Mouse (Mus musculus) midbrain, embryonic 12.5 days (tissue): Measurements from ENCODE around the gene Ppp1r3c. TPM values are rescaled to one million over a fixed set of nuclear protein-coding genes. Genes with fewer than 3 reads are reported as not detected.

ENCODE experiments used
- ATAC-seq: fragments of 200-750 bp; cut with Nextera tagmentation; 2 replicates; pipeline ENCODE4 v1.8.0; 2017; ENCODE audit warnings: low read depth, moderate TSS enrichment, moderate library complexity; ENCODE audit not compliant: low FRiP score
- H3K27ac ChIP-seq: fragments of 300-500 bp; sonication (generic); replicated peaks from 2 replicates; pipeline ENCODE4 v1.5.1; 2016; ENCODE audit warnings: mild to moderate bottlenecking
- H3K27me3 ChIP-seq: fragments of 300-500 bp; sonication (generic); 2 replicates; pipeline ENCODE4 v1.6.1; 2016; ENCODE audit warnings: mild to moderate bottlenecking
- H3K36me3 ChIP-seq: fragments of 300-500 bp; sonication (generic); 2 replicates; pipeline ENCODE4 v1.6.1; 2016
- H3K4me1 ChIP-seq: fragments of 300-500 bp; sonication (generic); 2 replicates; pipeline ENCODE4 v1.6.1; 2016
- H3K4me2 ChIP-seq: fragments of 300-500 bp; sonication (generic); replicated peaks from 2 replicates; pipeline ENCODE4 v1.6.1; 2016; ENCODE audit warnings: mild to moderate bottlenecking, moderate library complexity
- H3K4me3 ChIP-seq: fragments of 300-500 bp; sonication (generic); 2 replicates; pipeline ENCODE4 v1.5.1; 2016; ENCODE audit warnings: mild to moderate bottlenecking
- H3K9ac ChIP-seq: fragments of 300-500 bp; sonication (generic); replicated peaks from 2 replicates; pipeline ENCODE4 v1.6.1; 2016; ENCODE audit warnings: mild to moderate bottlenecking, moderate library complexity
- H3K9me3 ChIP-seq: fragments of 300-500 bp; sonication (generic); 2 replicates; pipeline ENCODE4 v1.6.1; 2016; ENCODE audit warnings: mild to moderate bottlenecking
- WGBS: fragments of 180-500 bp; shearing (Covaris S2); methylation state at CpG from one replicate; pipeline ENCODE4 v1.1.7; 2016; 5-methylcytosine and 5-hydroxymethylcytosine counted together
- polyA plus RNA-seq: library from polyadenylated mRNA; unstranded; fragments of >200 nt; fragmentation: Nextera tagmentation; extraction: Ambion mirVana; gene quantifications from 2 replicates; pipeline ENCODE4 v1.2.1, GENCODE M21; 2016

Ppp1r3c gene
- polyA plus RNA-seq, 1 experiment from 2014 or later: 2.4 TPM

DNA sequence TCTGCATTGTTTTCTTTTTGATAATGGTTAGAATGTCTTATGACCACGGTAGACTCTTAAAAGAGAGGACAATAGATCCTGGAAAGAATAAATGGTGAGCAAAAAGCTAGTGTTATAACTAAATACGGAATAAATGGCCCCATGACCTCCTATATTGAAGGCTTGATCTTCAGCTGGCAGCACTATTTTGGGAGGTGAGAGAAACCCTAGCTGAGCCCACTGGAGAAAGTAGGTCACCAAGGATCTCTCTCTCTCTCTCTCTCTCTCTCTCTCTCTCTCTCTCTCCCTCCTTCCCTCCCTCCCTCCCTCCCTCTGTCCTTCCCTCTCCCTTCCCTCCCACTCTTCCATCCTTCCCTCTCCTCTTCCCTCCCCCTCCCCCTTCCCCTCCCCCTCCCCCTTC is 42.9 kb downstream of the Ppp1r3c start:
- H3K9me3 ChIP-seq: no peaks in the 10 kb centered on the region
- no peak overlapping the region for H3K9ac ChIP-seq
- no peaks in the 10 kb centered on the region for H3K27me3 ChIP-seq
- 70% methylated on average over 2 of the region's 2 CpGs for WGBS
- no peak overlapping the region for H3K4me3 ChIP-seq
- no peak overlapping the region for H3K4me2 ChIP-seq
- ATAC-seq: no peak
- no peak overlapping the region for H3K27ac ChIP-seq
- no peaks in the 10 kb centered on the region for H3K36me3 ChIP-seq
- H3K4me1 ChIP-seq: peaks cover 8% of the 10 kb centered on the region

DNA sequence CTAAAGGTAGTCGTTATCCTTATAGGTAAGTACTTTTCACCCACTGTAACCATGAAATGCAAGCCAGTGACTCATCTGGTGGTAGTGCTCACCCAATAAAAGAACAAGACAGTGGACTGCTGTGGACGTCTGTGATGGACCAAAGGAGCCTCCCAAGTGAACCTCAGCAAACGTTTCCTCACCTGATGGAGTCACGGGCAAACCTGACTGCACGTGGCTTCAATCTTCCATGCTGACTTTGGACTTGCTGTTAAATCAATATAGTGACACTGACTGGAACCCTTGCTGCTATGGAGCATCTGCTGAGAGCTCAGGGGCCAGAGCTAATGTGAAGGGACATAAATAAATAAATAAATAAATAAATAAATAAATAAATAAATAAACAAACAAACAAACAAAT is 44.5 kb downstream of the Ppp1r3c start:
- H3K36me3 ChIP-seq: no peaks in the 10 kb centered on the region
- H3K27me3 ChIP-seq: no peaks in the 10 kb centered on the region
- WGBS: 84% methylated on average over 5 of the region's 5 CpGs
- no peaks in the 10 kb centered on the region for H3K9me3 ChIP-seq
- peaks cover 5% of the 10 kb centered on the region for H3K4me1 ChIP-seq
- H3K9ac ChIP-seq: no peak overlapping the region
- H3K27ac ChIP-seq: no peak overlapping the region
- no peak overlapping the region for H3K4me3 ChIP-seq
- H3K4me2 ChIP-seq: no peak overlapping the region
- ATAC-seq: no peak

DNA sequence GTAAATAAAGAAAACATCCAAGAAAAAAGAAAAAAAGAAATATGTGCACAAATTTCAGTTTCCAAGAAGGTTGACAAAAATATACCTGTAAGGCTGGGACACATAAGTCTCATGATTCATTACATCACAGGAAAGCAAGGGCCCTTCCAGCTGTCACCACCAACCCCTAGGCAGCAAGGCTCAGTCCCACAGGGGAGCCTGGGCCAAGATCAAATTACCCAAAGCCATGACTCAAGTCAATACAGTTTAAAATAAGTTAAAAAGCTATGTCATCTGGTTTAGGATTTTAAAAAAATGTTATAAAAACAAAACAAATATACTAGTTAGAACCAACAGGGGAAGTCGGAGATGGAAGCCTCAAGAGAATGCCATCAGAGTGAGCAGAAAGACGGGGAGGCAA is 45.2 kb downstream of the Ppp1r3c start:
- Histone ChIP-seq H3K4me2 (no peak overlapping the region), H3K27ac (no peak overlapping the region), H3K9ac (no peak overlapping the region), H3K36me3 (no peaks in the 10 kb centered on the region), H3K4me3 (no peak overlapping the region), H3K9me3 (no peaks in the 10 kb centered on the region), H3K27me3 (no peaks in the 10 kb centered on the region), H3K4me1 (no peaks in the 10 kb centered on the region)
- ATAC-seq: no peak
- 84% methylated on average over 2 of the region's 2 CpGs for WGBS

DNA sequence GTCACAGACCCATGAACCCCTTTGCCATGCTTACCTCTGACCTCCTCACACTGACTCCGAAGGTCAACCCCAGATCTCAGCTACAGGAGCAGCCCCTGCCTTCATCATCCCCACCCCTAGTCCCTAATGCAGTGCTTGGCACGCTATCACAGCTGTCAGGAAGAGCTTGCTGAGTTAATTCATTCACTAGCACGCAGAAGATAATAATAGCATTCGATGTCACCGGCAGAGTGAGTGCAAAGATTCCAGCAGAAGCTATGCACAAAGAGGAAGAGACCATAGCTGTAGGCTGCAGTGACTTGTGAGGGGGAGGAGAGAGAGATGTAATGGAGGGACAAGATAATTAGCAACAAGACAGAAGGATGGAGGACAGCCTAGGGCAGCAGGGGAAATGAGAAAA is 47.2 kb downstream of the Ppp1r3c start:
- H3K4me2 ChIP-seq: no peak overlapping the region
- no peaks in the 10 kb centered on the region for H3K4me1 ChIP-seq
- H3K27me3 ChIP-seq: no peaks in the 10 kb centered on the region
- 49% methylated on average over 5 of the region's 5 CpGs for WGBS
- H3K4me3 ChIP-seq: no peak overlapping the region
- no peak for ATAC-seq
- H3K27ac ChIP-seq: no peak overlapping the region
- H3K9me3 ChIP-seq: no peaks in the 10 kb centered on the region
- H3K36me3 ChIP-seq: no peaks in the 10 kb centered on the region
- no peak overlapping the region for H3K9ac ChIP-seq

DNA sequence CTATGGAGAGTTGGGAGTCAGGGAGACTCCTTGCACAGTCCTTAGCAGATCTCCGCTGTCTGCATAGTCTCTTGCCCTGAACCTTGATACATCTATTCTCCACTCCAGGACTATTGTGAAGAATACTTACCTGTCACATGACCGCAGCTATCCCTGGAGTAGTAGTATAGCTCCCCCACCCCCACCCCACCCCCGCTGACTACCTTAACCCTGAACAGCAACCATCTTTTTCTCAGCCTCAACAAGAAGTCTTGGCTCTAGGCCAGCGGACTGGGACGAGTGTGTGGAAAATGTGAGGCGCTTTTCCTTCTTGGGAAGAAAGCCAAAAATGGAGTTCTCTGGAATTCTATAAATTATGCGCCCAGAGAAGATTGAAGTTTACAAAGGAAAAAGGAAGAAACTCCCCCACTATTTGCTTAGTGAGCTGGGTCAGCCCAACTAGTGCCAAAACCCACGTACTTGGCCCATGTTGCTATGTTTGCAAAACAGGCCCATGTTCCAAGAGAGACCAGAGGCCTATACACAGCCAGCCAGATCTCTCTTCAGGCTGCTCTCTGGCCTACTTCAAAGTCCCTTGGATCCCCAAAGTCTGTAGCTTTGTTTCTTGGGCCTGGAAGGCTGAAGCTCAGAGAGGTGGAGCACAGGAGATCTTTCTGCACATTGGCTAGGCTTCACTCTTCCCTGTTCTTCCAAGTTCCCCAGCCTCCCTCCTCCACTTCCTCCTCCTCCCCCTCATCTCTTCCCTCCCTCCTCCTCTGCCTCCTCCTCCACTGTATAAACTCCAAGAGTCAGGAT is 48.4 kb downstream of the Ppp1r3c start:
- Histone ChIP-seq H3K27me3 (no peaks in the 10 kb centered on the region), H3K4me2 (no peak overlapping the region), H3K36me3 (no peaks in the 10 kb centered on the region), H3K4me3 (no peak overlapping the region), H3K9me3 (no peaks in the 10 kb centered on the region), H3K9ac (no peak overlapping the region), H3K4me1 (no peaks in the 10 kb centered on the region), H3K27ac (no peak overlapping the region)
- 82% methylated on average over 8 of the region's 8 CpGs for WGBS
- ATAC-seq: no peak

DNA sequence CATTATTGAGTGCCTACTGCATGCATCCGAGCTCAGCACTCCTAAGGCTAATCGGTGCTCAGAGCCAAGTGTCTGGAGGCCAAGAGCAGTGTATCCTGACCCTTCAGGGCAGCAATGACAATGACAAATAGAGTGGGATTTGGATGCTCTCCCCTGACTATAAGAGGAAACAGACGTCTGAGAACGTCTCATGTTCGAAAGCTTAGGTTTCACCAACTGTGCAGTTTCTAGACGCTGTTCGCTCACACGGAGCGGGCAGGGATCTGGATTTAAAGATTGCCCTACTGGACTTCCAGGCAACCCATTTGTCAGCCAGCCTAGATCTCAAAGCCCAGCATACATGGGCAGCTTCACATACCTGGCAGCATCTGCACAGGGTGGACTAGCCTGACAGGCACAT is 49.4 kb downstream of the Ppp1r3c start:
- H3K9me3 ChIP-seq: no peaks in the 10 kb centered on the region
- H3K9ac ChIP-seq: no peak overlapping the region
- H3K4me3 ChIP-seq: no peak overlapping the region
- no peak overlapping the region for H3K27ac ChIP-seq
- no peaks in the 10 kb centered on the region for H3K4me1 ChIP-seq
- WGBS: 86% methylated on average over 9 of the region's 9 CpGs
- no peaks in the 10 kb centered on the region for H3K36me3 ChIP-seq
- no peak overlapping the region for H3K4me2 ChIP-seq
- ATAC-seq: no peak
- no peaks in the 10 kb centered on the region for H3K27me3 ChIP-seq

DNA sequence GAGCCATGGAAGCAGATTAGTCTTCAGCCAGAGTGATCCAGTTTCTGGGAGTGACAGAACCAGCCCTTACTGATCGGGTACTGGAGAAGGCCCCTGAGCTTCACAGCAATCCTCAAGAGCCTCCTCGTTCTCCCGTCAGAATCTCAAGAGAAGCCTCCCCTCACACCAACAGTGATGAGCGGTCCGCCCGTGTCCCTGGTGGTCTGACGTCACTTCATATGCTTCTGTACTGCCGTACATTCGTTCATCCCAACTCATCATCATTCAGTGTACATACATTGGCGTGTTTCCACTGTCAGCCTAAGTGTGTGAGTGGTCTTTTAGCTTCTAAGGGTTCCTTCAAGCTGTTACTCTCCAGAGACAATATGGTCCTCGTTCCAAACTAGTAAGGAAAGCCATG is 50.4 kb downstream of the Ppp1r3c start:
- Histone ChIP-seq H3K9ac (no peak overlapping the region), H3K27ac (no peak overlapping the region), H3K36me3 (no peaks in the 10 kb centered on the region), H3K9me3 (no peaks in the 10 kb centered on the region), H3K4me2 (no peak overlapping the region), H3K4me1 (no peaks in the 10 kb centered on the region), H3K4me3 (no peak overlapping the region), H3K27me3 (no peaks in the 10 kb centered on the region)
- WGBS: 94% methylated on average over 11 of the region's 11 CpGs
- no peak for ATAC-seq

DNA sequence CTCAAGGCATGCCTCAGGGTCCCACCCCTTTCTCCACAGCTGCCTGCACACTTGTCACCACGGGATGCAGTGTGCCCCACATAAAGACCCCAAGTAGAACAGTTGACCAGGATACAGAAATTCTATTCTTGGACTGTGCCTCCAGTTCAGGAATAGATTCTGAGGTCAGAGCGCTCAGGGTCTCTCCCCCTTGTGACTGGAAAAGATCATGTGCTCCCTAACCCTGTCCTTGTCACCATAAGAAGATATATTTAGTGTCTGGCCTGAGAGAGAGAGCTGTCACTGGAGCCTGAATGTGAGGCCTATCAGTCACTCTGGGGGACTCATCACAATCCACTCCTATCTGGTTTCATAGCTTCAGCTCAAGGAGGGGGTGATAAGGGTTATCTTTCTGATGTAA is 53.9 kb downstream of the Ppp1r3c start:
- peaks cover 16% of the 10 kb centered on the region for H3K4me1 ChIP-seq
- ATAC-seq: no peak
- WGBS: 69% methylated on average over 2 of the region's 2 CpGs
- no peak overlapping the region for H3K9ac ChIP-seq
- no peaks in the 10 kb centered on the region for H3K36me3 ChIP-seq
- no peak overlapping the region for H3K4me2 ChIP-seq
- no peaks in the 10 kb centered on the region for H3K27me3 ChIP-seq
- H3K4me3 ChIP-seq: no peak overlapping the region
- no peaks in the 10 kb centered on the region for H3K9me3 ChIP-seq
- H3K27ac ChIP-seq: no peak overlapping the region

Other genes with a start within 250 kb of the Ppp1r3c start
- gene Hectd2, start 182.0 kb downstream of the Ppp1r3c start, polyA plus RNA-seq: 6.6 and 7.0 TPM in 2 replicates
- 85.6 and 105 TPM in 2 replicates for gene Tnks2, start 97.6 kb upstream of the Ppp1r3c start, polyA plus RNA-seq
- gene Fgfbp3, start 183.0 kb upstream of the Ppp1r3c start, polyA plus RNA-seq: 51.7 and 54.4 TPM in 2 replicates
- 20.3 and 21.0 TPM in 2 replicates for gene Btaf1, start 189.4 kb upstream of the Ppp1r3c start, polyA plus RNA-seq